Mouse (Mus musculus): Measurements from ENCODE around the gene Tigar.
A peak's percentile ranks its signal among the peaks of the same experiment; 100 is the strongest.

Gene Tigar

DNA sequence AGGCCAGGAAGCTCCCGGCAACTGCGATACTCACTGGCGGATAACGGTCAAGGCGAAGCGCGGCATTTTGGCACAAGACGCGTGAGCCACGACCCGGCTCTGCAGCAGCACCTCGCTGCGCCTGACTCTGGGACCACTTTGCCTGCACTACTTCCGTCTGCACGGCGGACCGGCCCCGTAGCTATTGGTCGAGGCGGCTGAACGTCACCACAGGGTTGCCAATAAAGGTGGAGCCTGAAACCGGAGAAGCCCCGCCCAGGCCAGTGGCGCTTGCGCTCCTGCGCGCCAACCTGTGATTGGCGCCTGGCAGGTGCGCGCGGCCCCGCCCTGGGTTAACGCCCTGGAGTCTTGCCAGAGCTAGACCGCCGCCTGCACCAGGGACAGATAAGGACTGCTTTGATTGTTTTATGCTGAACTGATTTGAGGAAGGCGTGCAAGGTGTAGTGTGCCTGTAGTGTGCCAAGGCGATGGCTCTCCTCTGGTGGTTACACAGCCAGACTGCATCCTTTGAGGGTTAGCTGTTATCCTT lies at the start of gene Tigar:
TSS of gene Tigar (minus strand) at position 156 of the 529 bp plus-strand sequence.
- peak; percentile 95 for DNase-seq

DNA sequence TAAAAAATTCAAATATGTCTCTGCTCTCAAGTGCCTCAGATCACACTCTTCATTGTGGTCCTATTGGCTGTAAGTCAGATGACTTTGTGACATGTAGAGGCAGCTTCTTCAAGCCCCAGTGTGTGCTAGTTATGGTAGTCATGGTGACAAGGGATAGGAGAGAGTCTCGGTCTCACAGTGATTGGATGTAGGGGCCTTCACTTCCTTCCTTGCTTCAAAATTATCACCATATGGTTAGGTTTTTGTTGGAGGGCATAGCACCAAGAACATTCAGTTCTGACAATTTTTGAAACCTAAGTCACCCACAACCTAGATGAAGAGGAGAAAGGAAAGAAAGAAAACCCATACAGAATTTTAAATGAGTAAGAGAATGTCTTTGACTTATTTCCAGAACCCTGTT lies 48.0 kb upstream of the Tigar start:
- no peak for DNase-seq

- DNase-seq: peak; percentile 38
Observed at GRCm38 (mm10) chr6:127155468-127155867, 46.1 kb upstream of the Tigar start.

DNA sequence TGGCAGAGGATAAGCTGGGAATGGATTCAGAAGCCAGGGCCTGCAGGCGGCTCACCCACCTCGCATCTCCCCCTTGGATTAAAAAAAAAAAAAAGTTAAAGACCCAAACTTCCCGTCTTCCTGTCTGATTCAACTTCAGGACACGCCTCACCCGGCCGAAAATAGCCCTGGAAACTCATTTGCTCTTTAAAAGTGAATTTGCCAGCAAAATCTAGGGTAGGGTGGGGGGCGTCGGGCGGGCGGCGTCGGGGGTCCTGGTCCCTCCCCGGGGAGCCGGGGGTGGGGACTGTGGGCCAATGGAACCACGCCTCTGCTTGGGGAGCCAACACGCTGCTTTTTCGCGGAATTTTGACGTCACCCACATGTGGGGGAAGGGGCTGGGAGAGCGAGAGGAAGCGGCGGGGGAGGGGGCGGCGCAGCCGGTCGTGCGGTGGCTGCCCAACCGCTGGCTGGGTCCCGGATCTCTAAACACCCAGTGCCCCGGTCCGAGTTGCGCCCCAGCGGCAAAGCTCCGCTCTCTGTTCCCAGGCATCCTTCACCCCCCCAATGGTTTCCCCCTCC lies 45.4 kb upstream of the Tigar start:
- peak; percentile 55 for DNase-seq

DNA sequence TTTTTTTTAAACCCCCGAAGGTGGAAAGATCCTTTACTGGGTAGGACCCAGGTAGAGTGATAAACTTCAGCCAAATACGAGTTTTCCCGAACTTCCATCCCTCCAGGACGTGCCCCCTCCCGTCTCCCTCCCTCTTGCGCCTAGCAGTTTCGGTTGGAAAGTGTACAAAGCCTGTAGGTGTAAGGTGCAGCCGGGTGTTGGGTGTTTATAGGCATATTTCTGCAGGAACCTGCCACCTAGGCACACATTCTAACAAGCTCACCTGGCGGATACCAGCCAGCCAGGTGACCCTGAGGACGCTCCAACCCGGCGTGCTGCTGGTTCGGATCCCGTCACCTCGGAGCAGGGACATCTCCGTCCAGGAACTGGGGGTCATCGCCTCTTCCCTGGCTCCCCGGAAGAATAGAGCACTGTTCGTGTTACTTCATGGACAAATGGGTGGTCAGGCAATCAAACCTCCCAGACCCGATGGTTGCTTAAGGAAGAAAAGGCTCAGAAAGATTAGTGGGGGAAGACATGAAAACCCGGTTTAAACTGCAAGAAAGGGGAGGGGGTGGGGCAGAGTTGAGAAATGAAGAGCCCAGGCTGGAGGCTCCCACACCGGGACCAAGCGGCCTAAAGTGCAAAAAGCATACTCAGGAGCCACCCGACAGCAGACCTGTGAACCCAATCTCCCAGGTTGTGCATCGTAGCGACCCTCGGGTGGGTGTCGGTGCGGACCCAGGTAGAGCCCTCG lies 44.8 kb upstream of the Tigar start:
- peak; percentile 31 for DNase-seq

GRCm38 (mm10) chr6:127153296-127153800 lies 44.0 kb upstream of the Tigar start:
- DNase-seq: peak; percentile 53

GRCm38 (mm10) chr6:127152106-127152951 lies 43.0 kb upstream of the Tigar start, which contains the start of gene Ccnd2:
Gene Ccnd2 (minus strand): TSS chr6:127152193.
- peak; percentile 48 for DNase-seq

DNA sequence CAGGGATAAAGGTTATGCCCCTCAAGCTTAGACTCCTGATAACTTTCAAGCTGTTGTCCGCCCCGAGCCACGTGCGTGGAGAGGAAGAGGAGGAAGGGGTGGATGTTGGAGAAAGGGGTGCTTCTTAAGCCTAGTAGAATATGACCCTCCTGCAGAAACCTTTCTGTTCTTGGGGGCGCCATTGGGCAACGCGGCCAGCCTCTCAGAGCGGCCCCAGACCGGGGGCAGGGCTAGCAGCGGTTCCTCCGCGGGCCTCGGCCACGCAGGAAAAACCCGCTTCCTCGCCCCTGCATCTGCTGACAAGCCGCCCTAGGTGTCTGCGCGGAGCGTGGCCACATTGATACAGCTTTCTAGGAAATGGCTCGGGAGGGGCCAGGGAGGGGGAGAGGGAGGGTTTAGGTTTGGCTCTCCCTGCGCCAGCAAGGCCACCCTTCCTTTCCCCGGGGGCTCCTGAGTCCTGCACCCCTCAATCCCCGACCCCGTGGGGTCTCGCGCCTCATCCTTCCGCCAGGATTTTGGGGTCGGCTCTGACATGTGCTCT lies 42.3 kb upstream of the Tigar start:
- peak; percentile 57 for DNase-seq

GRCm38 (mm10) chr6:127150663-127151564 lies 41.6 kb upstream of the Tigar start:
- DNase-seq: peak; percentile 84

GRCm38 (mm10) chr6:127149944-127150662 lies 40.7 kb upstream of the Tigar start:
- DNase-seq: peak; percentile 47

- no peak for DNase-seq
Observed at GRCm38 (mm10) chr6:127149303-127149943, 40.1 kb upstream of the Tigar start.

DNA sequence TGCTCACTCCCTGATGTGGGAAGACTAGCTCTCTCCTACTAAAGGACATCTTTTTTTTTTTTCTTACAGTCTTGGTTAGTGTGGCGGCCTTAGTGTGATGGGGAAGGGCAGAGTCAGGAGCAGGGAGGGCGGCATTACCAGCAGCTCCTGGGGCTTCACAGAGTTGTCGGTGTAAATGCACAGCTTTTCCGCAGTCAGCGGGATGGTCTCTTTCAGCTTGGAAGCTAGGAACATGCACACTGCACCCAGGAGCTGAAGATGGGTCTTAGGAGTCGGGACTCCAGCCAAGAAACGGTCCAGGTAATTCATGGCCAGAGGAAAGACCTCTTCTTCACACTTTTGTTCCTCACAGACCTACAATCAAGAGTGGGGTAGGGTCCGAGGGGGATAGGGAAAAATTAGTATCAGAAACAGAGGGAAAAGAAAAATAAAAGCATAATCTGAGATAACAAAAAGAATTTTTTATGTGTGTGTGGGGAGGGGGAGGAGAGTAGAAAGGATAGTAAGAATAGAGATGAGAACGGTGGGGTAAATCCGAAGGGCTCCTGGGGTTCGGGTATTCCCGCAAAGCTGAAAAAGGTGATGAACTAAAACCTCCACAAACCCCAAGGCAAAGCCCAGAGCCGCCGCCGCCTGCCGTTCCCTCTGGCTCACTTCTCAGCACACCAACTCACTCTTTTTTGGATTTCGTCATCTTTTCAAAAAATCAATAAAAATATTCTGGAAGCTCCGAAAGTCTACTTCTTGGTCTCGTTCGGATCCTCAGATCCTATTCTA lies 39.4 kb upstream of the Tigar start:
- peak; percentile 15 for DNase-seq

- peak; percentile 93 for DNase-seq
Observed at GRCm38 (mm10) chr6:127147665-127148064, 38.3 kb upstream of the Tigar start.

- no peak for DNase-seq
Observed at GRCm38 (mm10) chr6:127146322-127146947, 37.1 kb upstream of the Tigar start.

DNA sequence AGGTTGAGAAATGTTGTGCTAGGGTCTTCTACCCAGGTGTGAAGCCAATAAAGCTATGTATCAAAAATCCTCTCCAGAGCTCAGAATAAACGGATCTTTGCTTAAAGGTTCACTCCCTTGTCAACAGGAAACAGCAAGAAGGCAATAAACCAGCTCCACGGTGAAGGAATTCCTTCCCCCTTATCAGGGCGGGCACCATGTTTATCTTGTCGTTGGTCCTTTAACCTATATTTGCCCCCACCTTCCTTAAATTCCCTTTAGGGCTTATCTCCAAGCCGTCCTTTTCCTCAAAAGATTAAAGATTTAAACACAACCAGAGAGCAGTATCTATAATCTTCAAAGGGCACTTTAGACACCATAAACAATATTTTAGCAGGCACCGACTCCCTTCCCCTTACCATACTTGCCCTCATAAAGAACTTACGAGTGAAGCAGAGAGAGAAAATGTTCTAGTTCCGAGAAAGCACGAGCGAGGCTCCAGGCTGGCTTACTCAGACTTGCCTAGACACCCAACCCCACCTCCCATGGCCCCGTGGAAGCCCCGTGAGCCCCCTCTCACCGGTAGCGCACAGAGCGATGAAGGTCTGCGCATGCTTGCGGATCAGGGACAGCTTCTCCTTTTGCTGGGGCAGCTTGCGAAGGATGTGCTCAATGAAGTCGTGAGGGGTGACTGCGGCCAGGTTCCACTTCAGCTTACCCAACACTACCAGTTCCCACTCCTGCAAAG lies 36.3 kb upstream of the Tigar start:
- no peak for DNase-seq

GRCm38 (mm10) chr6:127143576-127144288 lies 34.4 kb upstream of the Tigar start:
- no peak for DNase-seq

DNA sequence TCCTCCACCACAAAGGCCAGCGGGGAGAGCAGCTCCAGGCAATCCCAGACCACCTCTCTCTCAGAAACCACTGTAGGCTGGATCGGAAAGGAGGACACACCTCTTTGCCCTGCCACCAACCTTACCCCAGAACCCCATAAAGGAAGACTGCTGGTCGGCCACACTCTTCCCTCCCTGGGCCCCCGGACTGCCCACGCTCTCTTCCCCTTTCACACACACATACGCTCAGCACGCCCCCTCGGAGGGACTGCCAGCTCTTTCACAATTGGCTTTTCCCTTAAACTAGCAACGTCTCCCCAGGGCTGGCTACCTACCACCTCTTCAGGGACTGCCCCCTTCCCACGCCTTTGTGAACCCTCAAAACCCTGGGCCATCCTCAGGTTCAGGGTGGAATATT lies 33.8 kb upstream of the Tigar start:
- DNase-seq: no peak

Measured in retina, postnatal 1 day (tissue).